21 mouse cellular contexts compared by ENCODE assay signal in the genomic region with DNA sequence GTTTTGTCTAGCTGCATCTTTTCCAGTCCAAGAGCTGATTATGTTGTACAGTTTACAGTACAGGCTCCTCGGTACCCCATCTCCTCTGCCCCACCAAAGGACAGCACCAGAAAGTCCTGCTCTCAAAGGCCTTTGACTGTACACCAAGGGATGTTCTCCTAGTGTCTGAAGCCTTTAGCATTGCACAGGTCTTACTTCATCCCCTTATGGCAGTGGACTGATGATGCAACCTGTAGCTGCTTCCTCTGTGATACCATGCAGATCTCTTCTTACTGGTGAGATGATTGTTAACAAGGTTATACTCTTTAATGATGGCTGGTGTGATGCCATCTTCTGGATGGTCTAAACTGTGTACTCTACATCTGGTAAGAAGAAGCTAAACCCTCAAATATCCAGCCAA.
DNase-seq lines count a peak whose midpoint lies in the region; ATAC-seq lines count a peak whose summit lies in the region.
"Had no signal": no experiment of that assay in that cellular context is flagged by ENCODE, and none has a peak within 500 bp of the region (broad histone marks: within the 10 kb centered on the region; RNA-seq: fewer than 3 reads in every experiment).

No protein-coding gene starts in this region.

- DNase-seq in CD4-positive, CD25-positive, alpha-beta regulatory T cell, adult 2 months (ENCODE audit: low read depth, low spot score), result peak; percentile 6
- DNase-seq in adrenal gland, postnatal 10 days, result no peak
- no peak for DNase-seq in right cerebral cortex, postnatal 36 days (ENCODE audit: low spot score in 2 of 2)
- no peak for DNase-seq in cerebellum, postnatal 4 days (ENCODE audit: low spot score in 2 of 2)
- DNase-seq: adrenal gland, adult 8-10 months; adrenal gland, postnatal 25 days; B cell, adult 2 months; cerebellum, adult 11 months; cerebellum, adult 18-20 months; cerebellum, adult 8-10 months; cerebellum, adult 9-11 months; cerebellum, postnatal 14 days; cerebellum, postnatal 36 days; embryo, embryonic 11 days had no signal

- ATAC-seq in CD4-positive, CD25-positive, alpha-beta regulatory T cell, adult 4 months, result no peak
- ATAC-seq in megakaryocyte, adult 5-6 weeks (ENCODE audit: poor library complexity, severe bottlenecking), result peak; percentile 95
- ATAC-seq in monocyte, adult 5-6 weeks (replicated peaks; ENCODE audit: insufficient number of reproducible peaks, low FRiP score, low TSS enrichment, poor library complexity, severe bottlenecking), result peak; percentile 43
- ATAC-seq: activated CD4-positive, CD25-positive, alpha-beta regulatory T cell, adult 4 months; forebrain, embryonic 14.5 days; forebrain, embryonic 16.5 days; Patski had no signal
